Mouse (Mus musculus) CH12.LX (cell line): ENCODE measurements at regions not wholly inside any gene's neighbourhood (a gene's known extent, or its start where the extent isn't known, plus 50 kb on each side); places are given as distances from the start of the nearest gene placed in this dataset.

ENCODE experiments used
- BHLHE40 ChIP-seq: IDR thresholded peaks from 2 replicates; pipeline ENCODE4 v1.6.1; 2011; ENCODE audit warnings: mild to moderate bottlenecking, low read depth, low read length, improper control_type of control experiment
- CHD1 ChIP-seq: IDR thresholded peaks from 2 replicates; pipeline ENCODE4 v1.6.1; 2012; ENCODE audit warnings: low read depth, low read length, improper control_type of control experiment, inconsistent platforms
- CTCF ChIP-seq, 2 experiments: IDR thresholded peaks in 1 of 2; conservative IDR thresholded peaks in 1 of 2; 2 replicates each; pipeline ENCODE4 v1.5.1; 2011 to 2012; ENCODE audit warnings: low read depth in 2 of 2, low read length in 2 of 2, improper control_type of control experiment in 1 of 2, inconsistent platforms in 1 of 2, mild to moderate bottlenecking in 1 of 2, moderate library complexity in 1 of 2
- ELF1 ChIP-seq: IDR thresholded peaks from 2 replicates; pipeline ENCODE4 v1.6.1; 2014; ENCODE audit warnings: low read depth, mild to moderate bottlenecking, inconsistent platforms, low read length, improper control_type of control experiment
- ETS1 ChIP-seq: conservative IDR thresholded peaks from 2 replicates; pipeline ENCODE4 v1.6.1; 2012; ENCODE audit warnings: low read depth, mild to moderate bottlenecking, inconsistent platforms, low read length, improper control_type of control experiment, moderate library complexity
- MEF2A ChIP-seq: IDR thresholded peaks from 2 replicates; pipeline ENCODE4 v1.6.1; 2014; ENCODE audit warnings: low read depth, mild to moderate bottlenecking, inconsistent platforms, low read length, improper control_type of control experiment, borderline replicate concordance
- MXI1 ChIP-seq: IDR thresholded peaks from 2 replicates; pipeline ENCODE4 v1.6.1; 2011; ENCODE audit warnings: mild to moderate bottlenecking, low read depth, low read length, improper control_type of control experiment
- POLR2A ChIP-seq: IDR thresholded peaks from 2 replicates; pipeline ENCODE4 v1.6.1; 2011; ENCODE audit warnings: low read depth, mild to moderate bottlenecking, improper control_type of control experiment, low read length
- POLR2AphosphoS2 ChIP-seq: IDR thresholded peaks from 2 replicates; pipeline ENCODE4 v1.6.1; 2011; ENCODE audit warnings: low read depth, low read length, improper control_type of control experiment
- SIN3A ChIP-seq: IDR thresholded peaks from 2 replicates; pipeline ENCODE4 v1.6.1; 2012; ENCODE audit warnings: low read length, improper control_type of control experiment, inconsistent platforms
- TBP ChIP-seq: conservative IDR thresholded peaks from 2 replicates; pipeline ENCODE4 v1.6.1; 2011; ENCODE audit warnings: low read depth, low read length, improper control_type of control experiment
- ZKSCAN1 ChIP-seq: IDR thresholded peaks from 2 replicates; pipeline ENCODE4 v1.6.1; 2012; ENCODE audit warnings: low read depth, inconsistent platforms, low read length, improper control_type of control experiment, borderline replicate concordance

DNA sequence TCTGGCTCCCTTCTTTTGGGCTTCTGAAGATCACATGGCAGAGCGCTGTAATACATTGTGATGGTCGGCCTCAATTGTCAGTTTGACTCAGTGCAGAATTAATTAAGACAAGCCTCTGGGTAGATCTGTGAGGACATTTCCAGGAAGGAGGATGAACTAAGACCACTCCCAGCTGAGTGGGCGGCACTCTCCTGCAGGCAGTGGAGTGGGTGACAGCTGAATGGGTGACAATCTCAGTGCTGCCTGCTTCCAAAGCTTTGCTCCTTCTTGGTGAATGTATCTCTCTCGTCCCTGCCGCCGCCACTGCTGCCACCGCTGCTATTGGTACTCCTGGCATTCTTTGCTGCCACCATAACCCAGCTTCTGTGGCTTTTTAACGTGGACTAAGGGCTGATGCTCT lies 244.4 kb downstream of the Drd1 start:
- TF ChIP-seq CTCF (conservative IDR thresholded peaks at IDR 0.05 in 1 of 2, IDR thresholded peaks at IDR 0.05 in 1 of 2; ENCODE audit: low read depth in 2 of 2, low read length in 2 of 2) = no peak
- no peak for TF ChIP-seq ETS1
- TF ChIP-seq ELF1 = no peak
- TF ChIP-seq POLR2A = no peak
- TF ChIP-seq ZKSCAN1 = no peak
- TF ChIP-seq TBP = no peak
- TF ChIP-seq MXI1 = no peak
- TF ChIP-seq MEF2A = no peak
- no peak for TF ChIP-seq POLR2AphosphoS2
- no peak for TF ChIP-seq SIN3A
- TF ChIP-seq CHD1 = no peak
- no peak for TF ChIP-seq BHLHE40
